Mouse (Mus musculus): ENCODE measurements at regions not wholly inside any gene's neighbourhood (a gene's known extent, or its start where the extent isn't known, plus 50 kb on each side); places are given as distances from the start of the nearest gene placed in this dataset.

DNA sequence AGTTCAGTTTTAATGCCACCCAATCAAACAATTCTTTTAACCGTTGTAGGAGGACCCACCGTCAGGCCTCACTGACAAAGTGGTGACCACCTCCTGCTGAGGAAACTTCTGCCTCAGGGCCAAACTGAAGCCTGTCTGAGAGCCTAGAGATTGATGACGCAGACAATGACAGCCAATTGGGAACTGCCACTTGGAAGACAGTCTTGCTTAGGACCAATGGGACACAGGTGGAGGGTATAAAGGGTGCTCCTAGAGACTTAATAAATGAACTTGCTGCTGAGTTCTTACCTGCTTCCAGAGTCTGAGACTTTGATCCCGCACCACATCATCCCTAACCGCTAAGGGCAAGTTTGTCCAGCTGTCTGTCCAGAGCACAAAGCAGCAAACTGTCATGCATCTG is 80.0 kb downstream of the Tbx4 start:
- DNase-seq (ENCODE audit: extremely low spot score in 1 of 2, low spot score in 1 of 2), result no peak

DNA sequence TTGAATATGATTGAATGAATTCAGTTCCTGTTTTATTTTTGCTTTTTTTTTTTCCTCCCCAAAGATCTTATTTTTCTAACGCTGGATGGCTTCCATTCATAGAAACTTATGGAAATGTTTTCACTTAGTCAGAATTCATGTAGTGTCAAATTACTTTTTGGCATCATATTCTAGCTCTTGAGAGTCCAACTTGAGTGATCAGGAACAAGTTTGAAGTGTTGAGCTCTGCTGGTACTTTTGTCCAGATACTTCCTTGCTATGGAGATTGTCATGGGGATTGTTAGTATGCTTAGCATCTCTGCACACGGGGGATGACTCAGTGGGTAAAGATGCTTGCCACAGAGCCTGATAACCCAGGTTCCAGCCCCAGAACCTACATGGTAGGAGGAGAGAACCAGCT is 84.1 kb downstream of the Tbx4 start:
- DNase-seq (ENCODE audit: extremely low spot score in 1 of 2, low spot score in 1 of 2), result no peak

DNA sequence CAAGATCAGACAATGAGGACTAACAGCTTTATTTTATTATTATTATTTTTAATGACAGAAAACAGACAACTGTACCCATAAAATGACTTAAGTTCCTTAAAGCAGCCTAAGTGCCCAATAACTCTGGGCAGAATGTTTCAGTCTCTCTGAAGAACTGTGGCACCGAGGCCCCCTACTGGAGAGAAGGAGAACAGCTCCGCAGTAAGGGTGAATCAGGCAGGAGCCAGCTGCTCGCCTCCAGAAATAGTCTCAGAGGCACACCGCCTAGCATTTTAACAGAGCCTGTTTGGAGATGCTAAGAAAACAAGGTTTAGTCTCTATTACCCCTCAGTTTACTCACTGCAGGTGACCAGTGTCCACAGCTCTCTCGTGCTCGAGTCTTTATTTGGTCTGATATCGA is 86.2 kb downstream of the Tbx4 start:
- DNase-seq (ENCODE audit: extremely low spot score in 1 of 2, low spot score in 1 of 2), result peak; percentile 29 to 84

DNA sequence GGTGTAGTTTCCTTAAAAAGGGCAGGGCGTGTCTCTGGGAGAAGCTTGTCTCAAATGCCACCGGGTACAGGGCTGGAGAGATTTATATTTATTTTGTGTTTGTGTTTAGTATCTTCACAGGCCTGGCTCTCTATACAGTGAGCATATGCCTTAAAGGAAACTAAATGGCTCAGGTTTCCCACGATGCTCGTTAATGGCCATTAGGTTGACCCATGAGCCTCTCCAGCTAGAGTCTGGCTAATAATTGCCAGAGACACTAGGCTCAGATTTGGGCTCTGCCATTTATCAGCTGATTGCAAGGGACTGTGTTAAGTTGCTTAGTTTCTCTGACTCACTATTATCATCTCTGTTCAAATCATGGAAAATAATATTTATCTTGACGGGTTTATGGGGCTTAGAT is 87.5 kb downstream of the Tbx4 start:
- no peak for DNase-seq (ENCODE audit: extremely low spot score in 1 of 2, low spot score in 1 of 2)

GRCm38 (mm10) chr11:85976693-85977434 is 90.6 kb downstream of the Tbx4 start:
- no peak for DNase-seq (ENCODE audit: extremely low spot score in 1 of 2, low spot score in 1 of 2)

GRCm38 (mm10) chr11:85980388-85980787 is 94.2 kb downstream of the Tbx4 start:
- DNase-seq (ENCODE audit: extremely low spot score in 1 of 2, low spot score in 1 of 2), result no peak

- DNase-seq (ENCODE audit: extremely low spot score in 1 of 2, low spot score in 1 of 2), result peak; percentile 11 to 27
These were observed 95.3 kb downstream of the Tbx4 start for GRCm38 (mm10) chr11:85981561-85981960.

DNA sequence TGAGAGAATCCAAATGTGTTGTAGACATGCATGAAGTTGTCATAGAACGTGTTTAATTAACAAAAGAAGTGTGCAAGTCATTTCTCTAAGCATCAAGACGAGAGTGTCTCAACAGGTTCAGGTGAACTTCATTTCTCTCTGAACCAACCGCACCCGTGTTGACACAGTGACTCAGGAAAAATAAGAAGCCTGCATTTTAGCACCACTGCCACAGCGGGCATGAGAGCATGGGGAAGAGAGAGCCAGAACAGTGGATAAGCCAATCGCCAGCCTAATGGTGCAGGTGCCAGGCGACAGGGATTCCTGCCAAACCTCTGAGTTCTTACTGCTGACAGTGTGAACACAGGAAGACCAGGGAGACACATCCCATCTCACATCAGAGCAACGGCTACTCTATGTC is 100.1 kb downstream of the Tbx4 start:
- DNase-seq (ENCODE audit: extremely low spot score in 1 of 2, low spot score in 1 of 2), result no peak

DNA sequence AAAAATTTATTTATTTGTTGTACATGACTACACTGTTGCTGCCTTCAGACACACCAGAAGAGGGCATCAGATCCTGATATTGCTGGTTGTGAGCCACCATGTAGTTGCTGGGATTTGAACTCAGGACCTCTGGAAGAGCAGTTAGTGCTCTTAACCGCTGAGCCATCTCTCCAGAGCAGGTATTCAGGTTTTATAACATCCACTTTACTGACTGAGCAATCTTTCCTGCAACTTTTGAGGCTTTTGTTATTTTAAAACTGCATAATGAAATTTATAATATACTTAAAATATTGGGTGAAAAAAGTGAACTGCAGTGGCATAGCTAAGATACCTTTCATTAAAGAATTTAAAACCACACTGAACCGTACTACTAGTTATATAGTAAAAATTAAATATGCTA is 101.0 kb downstream of the Tbx4 start:
- DNase-seq (ENCODE audit: extremely low spot score in 1 of 2, low spot score in 1 of 2), result no peak

DNA sequence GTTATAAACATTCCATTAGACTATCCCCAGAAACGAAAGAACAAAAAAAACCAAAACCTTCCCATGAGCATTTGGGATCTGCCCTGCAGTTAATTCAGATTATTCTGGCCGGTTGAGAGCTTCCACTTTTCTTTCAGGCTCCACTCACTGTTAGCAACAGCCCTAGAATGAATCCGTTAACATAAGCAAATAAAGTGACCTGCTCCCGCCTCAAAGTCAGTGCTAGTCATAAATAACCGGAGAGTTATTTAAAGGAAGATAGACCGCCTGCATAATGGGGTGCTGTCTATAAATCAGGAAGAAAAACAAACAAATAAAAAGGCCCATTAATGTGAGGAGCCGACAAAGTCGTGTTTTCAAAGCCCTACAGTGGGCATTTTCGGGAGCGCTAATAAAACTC is 103.3 kb downstream of the Tbx4 start:
- no peak for DNase-seq (ENCODE audit: extremely low spot score in 1 of 2, low spot score in 1 of 2)

DNA sequence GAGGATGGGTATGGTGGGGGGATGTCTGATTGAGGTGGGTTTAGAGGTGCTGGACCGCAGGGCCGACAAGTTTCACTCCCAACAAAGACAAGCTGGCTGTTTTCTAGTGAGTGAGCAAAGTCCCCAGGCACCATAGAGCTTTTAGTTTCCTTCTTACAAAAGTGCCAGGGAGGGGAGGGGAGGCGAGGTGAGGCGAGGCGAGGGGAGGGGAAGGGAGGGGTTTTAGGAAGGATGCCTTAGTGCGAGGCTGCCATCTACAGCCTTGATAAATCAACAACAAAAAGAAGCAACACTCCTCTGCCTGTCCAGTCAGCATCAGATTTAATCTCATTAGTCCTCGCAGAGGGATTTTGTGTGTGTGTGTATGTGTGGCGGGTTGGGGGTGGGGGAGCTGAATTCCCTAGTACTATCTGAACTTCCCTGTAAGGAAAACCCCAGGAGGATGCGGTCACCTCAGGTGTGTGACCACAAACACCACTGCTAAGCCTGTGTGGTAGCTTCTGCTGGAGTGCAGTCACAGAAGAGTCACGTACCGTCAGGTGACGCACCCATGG is 103.8 kb downstream of the Tbx4 start:
- DNase-seq (ENCODE audit: extremely low spot score in 1 of 2, low spot score in 1 of 2), result peak in 1 of 2 experiments; percentile 6

- peak in 1 of 2 experiments; percentile 51 for DNase-seq (ENCODE audit: extremely low spot score in 1 of 2, low spot score in 1 of 2)
These were observed 109.3 kb downstream of the Tbx4 start for GRCm38 (mm10) chr11:85995318-85996095.

DNA sequence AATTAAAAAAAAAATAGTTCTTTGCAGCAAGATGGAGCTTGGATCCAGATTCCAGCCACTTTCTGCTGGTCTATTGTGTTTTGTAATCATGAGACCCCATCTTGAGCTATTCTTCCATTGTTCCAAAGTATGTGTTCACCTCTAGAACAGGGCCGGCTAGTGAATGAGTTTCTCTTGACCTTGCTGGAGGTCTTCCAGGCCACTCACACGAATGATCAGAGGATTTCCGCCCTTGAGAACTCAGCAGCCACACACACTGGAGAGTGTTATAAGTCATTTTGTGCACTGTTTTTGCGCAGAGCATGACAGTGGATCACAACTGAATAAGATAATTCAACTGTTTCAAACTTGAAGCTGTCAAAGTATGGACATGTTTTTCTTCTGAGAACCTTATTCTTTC is 110.5 kb downstream of the Tbx4 start:
- DNase-seq (ENCODE audit: extremely low spot score in 1 of 2, low spot score in 1 of 2), result no peak

DNA sequence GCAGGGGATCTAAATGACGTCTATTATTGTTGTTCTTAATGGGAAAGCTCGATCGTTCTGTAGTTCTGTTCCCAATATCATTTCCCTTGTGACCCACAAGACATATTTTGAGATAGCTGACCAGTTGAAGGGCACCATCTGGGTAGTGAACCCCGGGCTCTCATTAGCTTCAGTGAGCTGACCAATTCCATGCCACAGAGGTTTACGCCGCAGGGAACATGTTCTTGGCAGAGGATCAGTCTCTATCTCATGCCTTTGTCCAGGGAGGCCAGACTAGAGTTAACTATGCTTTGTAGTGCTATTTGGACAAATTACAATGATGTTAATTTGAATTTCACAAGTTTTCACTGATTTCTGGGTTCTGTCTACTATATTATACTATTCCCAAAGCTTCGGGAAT is 117.1 kb downstream of the Tbx4 start:
- no peak for DNase-seq (ENCODE audit: extremely low spot score in 1 of 2, low spot score in 1 of 2)

- DNase-seq (ENCODE audit: extremely low spot score in 1 of 2, low spot score in 1 of 2), result no peak
These were observed 119.1 kb downstream of the Tbx4 start for GRCm38 (mm10) chr11:86005284-86005683.

GRCm38 (mm10) chr11:86005899-86006445 is 119.8 kb downstream of the Tbx4 start:
- no peak for DNase-seq (ENCODE audit: extremely low spot score in 1 of 2, low spot score in 1 of 2)

- DNase-seq (ENCODE audit: extremely low spot score in 1 of 2, low spot score in 1 of 2), result no peak
These were observed 120.6 kb downstream of the Tbx4 start for GRCm38 (mm10) chr11:86006859-86007258.
